Mouse (Mus musculus): Measurements from ENCODE around the gene Acadvl.

GRCm38 (mm10) chr11:70030651-70031320 lies 15.6 kb upstream of the Acadvl start:
- no peak for TF ChIP-seq CTCF (IDR thresholded peaks at IDR 0.05; ENCODE audit: borderline replicate concordance, insufficient read depth, low read depth, low read length)
- no peak for TF ChIP-seq POLR2A (IDR thresholded peaks at IDR 0.05; ENCODE audit: borderline replicate concordance, insufficient read depth, low read length)
